Mouse (Mus musculus): ENCODE results near the gene Atp10a. TPM values are rescaled to one million over a fixed set of nuclear protein-coding genes. Genes with fewer than 3 reads are reported as not detected.

Gene Atp10a
- polyA plus RNA-seq, 1 experiment, result 3.0 TPM

GRCm38 (mm10) chr7:58768253-58768652 lies 112.3 kb downstream of the Atp10a start:
- no peak for TF ChIP-seq USF1 (IDR thresholded peaks at IDR 0.05; ENCODE audit: low read depth)
- no peak for TF ChIP-seq POLR2A (IDR thresholded peaks at IDR 0.05; ENCODE audit: insufficient read length, low read depth)
- TF ChIP-seq SRF (IDR thresholded peaks at IDR 0.05; ENCODE audit: control insufficient read depth, insufficient read length, low read depth), result no peak
- no peak for TF ChIP-seq TCF12 (IDR thresholded peaks at IDR 0.05; ENCODE audit: insufficient read depth, poor library complexity, severe bottlenecking)
- no peak for TF ChIP-seq MYOD1 (IDR thresholded peaks at IDR 0.05; ENCODE audit: control insufficient read depth in 1 of 3, insufficient read length in 2 of 3, low read depth in 2 of 3)
- Histone ChIP-seq H3K4me3 (no peak overlapping the region), H3K27me3 (ENCODE audit: control insufficient read depth, insufficient read depth, insufficient read length) (no peaks in the 10 kb centered on the region), H3ac (ENCODE audit: control insufficient read depth, insufficient read length) (no peak overlapping the region), H3K36me3 (ENCODE audit: control insufficient read depth, insufficient read depth) (no peaks in the 10 kb centered on the region), H3K4me2 (ENCODE audit: low read depth) (no peak overlapping the region), H3K79me2 (ENCODE audit: control insufficient read depth, insufficient read depth) (no peaks in the 10 kb centered on the region)

- no peaks in the 10 kb centered on the region for H3K79me2 ChIP-seq (ENCODE audit: control insufficient read depth, insufficient read depth)
- no peak for TF ChIP-seq REST (IDR thresholded peaks at IDR 0.05; ENCODE audit: insufficient read depth, insufficient read length)
- TF ChIP-seq E2F4 (IDR thresholded peaks at IDR 0.05; ENCODE audit: insufficient read depth), result no peak
- no peak for TF ChIP-seq MAX (IDR thresholded peaks at IDR 0.05; ENCODE audit: low read depth)
- TF ChIP-seq CEBPB (IDR thresholded peaks at IDR 0.05; ENCODE audit: insufficient read depth, poor library complexity, severe bottlenecking), result no peak
- no peak for TF ChIP-seq POLR2A (IDR thresholded peaks at IDR 0.05; ENCODE audit: insufficient read length, low read depth)
- TF ChIP-seq TCF3 (IDR thresholded peaks at IDR 0.05; ENCODE audit: insufficient read length, low read depth), result no peak
- no peak for TF ChIP-seq SRF (IDR thresholded peaks at IDR 0.05; ENCODE audit: control insufficient read depth, insufficient read length, low read depth)
Measured at GRCm38 (mm10) chr7:58770254-58770653, 114.3 kb downstream of the Atp10a start.

DNA sequence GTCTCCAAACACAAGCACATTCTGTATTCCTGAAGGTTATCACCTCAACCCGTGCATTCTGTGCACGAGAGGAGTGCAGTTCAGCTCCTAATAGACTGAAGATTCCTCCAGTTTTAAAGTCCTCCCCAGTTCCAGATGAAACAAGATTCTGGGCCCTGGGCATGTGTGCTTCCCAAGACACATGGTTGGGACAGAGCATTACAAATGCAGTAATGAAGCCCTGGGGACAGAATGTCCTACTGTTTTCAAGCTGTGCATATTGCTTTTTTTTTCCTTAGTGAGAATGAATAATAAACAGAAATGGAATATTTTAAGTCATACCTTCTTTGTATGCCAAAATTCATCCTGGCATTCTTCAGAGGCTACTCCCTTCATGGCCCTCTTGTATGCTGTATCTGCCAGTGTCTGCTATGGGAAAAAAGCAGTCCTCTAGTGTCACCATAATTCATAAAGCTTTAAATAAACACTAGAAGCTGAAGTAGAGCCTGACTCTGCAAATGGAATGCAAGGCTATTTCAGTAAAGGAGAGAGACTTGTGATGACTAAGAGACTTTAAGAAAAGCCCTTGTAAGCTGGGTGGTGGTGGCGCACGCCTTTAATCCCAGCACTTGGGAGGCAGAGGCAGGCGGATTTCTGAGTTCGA lies 116.2 kb downstream of the Atp10a start:
- Histone ChIP-seq H3K4me2 (ENCODE audit: low read depth) (no peak overlapping the region), H3K27me3 (ENCODE audit: control insufficient read depth, insufficient read depth, insufficient read length) (no peaks in the 10 kb centered on the region), H3K4me3 (no peak overlapping the region), H3K36me3 (ENCODE audit: control insufficient read depth, insufficient read depth) (no peaks in the 10 kb centered on the region), H3K79me2 (ENCODE audit: control insufficient read depth, insufficient read depth) (no peaks in the 10 kb centered on the region), H3ac (ENCODE audit: control insufficient read depth, insufficient read length) (no peak overlapping the region)
- TF ChIP-seq TCF12 (IDR thresholded peaks at IDR 0.05; ENCODE audit: insufficient read depth, poor library complexity, severe bottlenecking) (no peak), E2F4 (IDR thresholded peaks at IDR 0.05; ENCODE audit: insufficient read depth) (no peak), MAX (IDR thresholded peaks at IDR 0.05; ENCODE audit: low read depth) (no peak), POLR2AphosphoS2 (IDR thresholded peaks at IDR 0.05; ENCODE audit: insufficient read length, low read depth) (no peak)

More at GRCm38 (mm10) chr7:58770254-58770653, 114.3 kb downstream of the Atp10a start:
- H3K4me2 ChIP-seq (ENCODE audit: low read depth), result no peak overlapping the region
- no peak overlapping the region for H3ac ChIP-seq (ENCODE audit: control insufficient read depth, insufficient read length)
- no peaks in the 10 kb centered on the region for H3K36me3 ChIP-seq (ENCODE audit: control insufficient read depth, insufficient read depth)
- no peaks in the 10 kb centered on the region for H3K27me3 ChIP-seq (ENCODE audit: control insufficient read depth, insufficient read depth, insufficient read length)
- no peak overlapping the region for H3K4me3 ChIP-seq

DNA sequence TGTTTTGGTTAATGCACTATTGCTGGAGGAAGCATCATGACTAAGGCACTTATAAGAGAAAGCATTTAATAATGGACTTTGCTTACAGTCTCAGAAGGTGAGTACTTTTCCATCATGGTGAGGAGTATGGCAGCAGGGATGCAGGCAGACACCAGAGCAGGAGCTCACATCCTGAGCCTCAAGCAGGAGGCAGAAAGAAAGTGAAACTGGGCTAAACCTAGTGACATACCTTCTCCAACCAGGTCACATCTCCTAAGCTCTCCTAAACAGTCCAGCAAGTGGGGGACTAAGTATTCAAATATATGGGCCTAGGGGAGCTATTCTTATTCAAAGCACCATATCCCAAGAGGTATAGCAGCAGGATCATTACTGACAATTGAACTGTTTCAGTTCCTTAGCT lies 123.2 kb downstream of the Atp10a start:
- H3K79me2 ChIP-seq (ENCODE audit: control insufficient read depth, insufficient read depth), result no peaks in the 10 kb centered on the region
- no peak for TF ChIP-seq USF1 (IDR thresholded peaks at IDR 0.05; ENCODE audit: low read depth)
- no peak for TF ChIP-seq MYOG (IDR thresholded peaks at IDR 0.05; ENCODE audit: control insufficient read depth in 1 of 3, insufficient read depth in 1 of 3, insufficient read length in 2 of 3, low read depth in 2 of 3)
- no peak for TF ChIP-seq E2F4 (IDR thresholded peaks at IDR 0.05; ENCODE audit: insufficient read depth)
- no peak for TF ChIP-seq MYOD1 (IDR thresholded peaks at IDR 0.05; ENCODE audit: control insufficient read depth in 1 of 3, insufficient read length in 2 of 3, low read depth in 2 of 3)
- TF ChIP-seq CEBPB (IDR thresholded peaks at IDR 0.05; ENCODE audit: insufficient read depth, poor library complexity, severe bottlenecking), result no peak
- TF ChIP-seq MAX (IDR thresholded peaks at IDR 0.05; ENCODE audit: low read depth), result no peak
- TF ChIP-seq TCF3 (IDR thresholded peaks at IDR 0.05; ENCODE audit: insufficient read length, low read depth), result no peak
- TF ChIP-seq POLR2A (IDR thresholded peaks at IDR 0.05; ENCODE audit: insufficient read length, low read depth), result no peak
- no peak for TF ChIP-seq TCF12 (IDR thresholded peaks at IDR 0.05; ENCODE audit: insufficient read depth, poor library complexity, severe bottlenecking)
- no peak for TF ChIP-seq POLR2AphosphoS2 (IDR thresholded peaks at IDR 0.05; ENCODE audit: insufficient read length, low read depth)
- no peak for TF ChIP-seq REST (IDR thresholded peaks at IDR 0.05; ENCODE audit: insufficient read depth, insufficient read length)
- TF ChIP-seq SRF (IDR thresholded peaks at IDR 0.05; ENCODE audit: control insufficient read depth, insufficient read length, low read depth), result no peak
- H3ac ChIP-seq (ENCODE audit: control insufficient read depth, insufficient read length), result no peak overlapping the region
- H3K4me3 ChIP-seq, result no peak overlapping the region
- H3K4me2 ChIP-seq (ENCODE audit: low read depth), result no peak overlapping the region
- no peaks in the 10 kb centered on the region for H3K27me3 ChIP-seq (ENCODE audit: control insufficient read depth, insufficient read depth, insufficient read length)
- H3K36me3 ChIP-seq (ENCODE audit: control insufficient read depth, insufficient read depth), result no peaks in the 10 kb centered on the region

GRCm38 (mm10) chr7:58786986-58787385 lies 131.0 kb downstream of the Atp10a start:
- H3ac ChIP-seq (ENCODE audit: control insufficient read depth, insufficient read length), result no peak overlapping the region
- no peaks in the 10 kb centered on the region for H3K27me3 ChIP-seq (ENCODE audit: control insufficient read depth, insufficient read depth, insufficient read length)
- no peak for TF ChIP-seq POLR2AphosphoS2 (IDR thresholded peaks at IDR 0.05; ENCODE audit: insufficient read length, low read depth)
- TF ChIP-seq MYOG (IDR thresholded peaks at IDR 0.05; ENCODE audit: control insufficient read depth in 1 of 3, insufficient read depth in 1 of 3, insufficient read length in 2 of 3, low read depth in 2 of 3), result no peak
- TF ChIP-seq CEBPB (IDR thresholded peaks at IDR 0.05; ENCODE audit: insufficient read depth, poor library complexity, severe bottlenecking), result no peak
- no peak for TF ChIP-seq TCF12 (IDR thresholded peaks at IDR 0.05; ENCODE audit: insufficient read depth, poor library complexity, severe bottlenecking)
- TF ChIP-seq USF1 (IDR thresholded peaks at IDR 0.05; ENCODE audit: low read depth), result no peak
- TF ChIP-seq MYOD1 (IDR thresholded peaks at IDR 0.05; ENCODE audit: control insufficient read depth in 1 of 3, insufficient read length in 2 of 3, low read depth in 2 of 3), result no peak
- no peak for TF ChIP-seq POLR2A (IDR thresholded peaks at IDR 0.05; ENCODE audit: insufficient read length, low read depth)
- TF ChIP-seq E2F4 (IDR thresholded peaks at IDR 0.05; ENCODE audit: insufficient read depth), result no peak
- TF ChIP-seq MAX (IDR thresholded peaks at IDR 0.05; ENCODE audit: low read depth), result no peak
- TF ChIP-seq REST (IDR thresholded peaks at IDR 0.05; ENCODE audit: insufficient read depth, insufficient read length), result no peak
- TF ChIP-seq SRF (IDR thresholded peaks at IDR 0.05; ENCODE audit: control insufficient read depth, insufficient read length, low read depth), result no peak
- TF ChIP-seq TCF3 (IDR thresholded peaks at IDR 0.05; ENCODE audit: insufficient read length, low read depth), result no peak
- H3K4me2 ChIP-seq (ENCODE audit: low read depth), result no peak overlapping the region
- no peaks in the 10 kb centered on the region for H3K36me3 ChIP-seq (ENCODE audit: control insufficient read depth, insufficient read depth)
- H3K79me2 ChIP-seq (ENCODE audit: control insufficient read depth, insufficient read depth), result no peaks in the 10 kb centered on the region
- no peak overlapping the region for H3K4me3 ChIP-seq

Measured in myocyte (in vitro differentiated cells).